Mouse (Mus musculus): ENCODE measurements around the gene Insyn1.

Insyn1 gene

DNA sequence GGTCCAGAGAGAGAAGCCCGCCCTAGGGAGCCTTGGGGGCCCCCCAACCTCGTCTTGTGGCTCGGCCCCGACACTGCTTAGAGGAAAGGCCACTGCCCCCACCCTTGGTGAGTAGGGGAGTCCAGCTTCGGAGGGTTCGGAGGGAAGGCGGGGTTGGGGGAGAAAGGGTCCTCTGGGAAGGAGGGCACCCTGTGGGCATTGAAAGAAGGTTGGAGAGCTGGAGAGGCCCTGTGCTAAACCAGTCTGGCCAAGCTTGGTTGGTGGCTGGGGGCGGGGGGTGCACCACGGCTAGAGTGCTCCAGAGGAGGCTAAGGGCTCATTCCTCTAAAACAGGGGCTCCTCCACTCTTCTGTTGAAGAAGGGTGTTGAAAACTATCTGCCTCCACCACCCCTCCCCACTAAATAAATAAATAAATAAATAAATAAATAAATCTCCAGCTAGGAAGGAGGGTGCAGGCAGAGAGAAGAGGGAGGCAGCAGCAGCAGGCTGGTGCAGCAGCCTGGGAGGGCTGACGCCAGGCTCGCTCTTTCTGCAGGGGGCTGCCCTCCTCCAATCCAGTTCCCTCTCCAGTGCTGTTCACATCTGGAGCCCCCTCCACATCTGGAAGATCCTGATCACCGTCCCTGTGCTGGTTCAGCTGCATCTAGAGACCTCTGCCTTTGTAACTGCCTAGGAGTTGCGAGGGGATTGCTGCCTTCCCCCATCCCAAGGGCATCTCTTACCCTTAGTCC, 896 bp downstream of the Insyn1 start:
- DNase-seq = peak; percentile 43

DNA sequence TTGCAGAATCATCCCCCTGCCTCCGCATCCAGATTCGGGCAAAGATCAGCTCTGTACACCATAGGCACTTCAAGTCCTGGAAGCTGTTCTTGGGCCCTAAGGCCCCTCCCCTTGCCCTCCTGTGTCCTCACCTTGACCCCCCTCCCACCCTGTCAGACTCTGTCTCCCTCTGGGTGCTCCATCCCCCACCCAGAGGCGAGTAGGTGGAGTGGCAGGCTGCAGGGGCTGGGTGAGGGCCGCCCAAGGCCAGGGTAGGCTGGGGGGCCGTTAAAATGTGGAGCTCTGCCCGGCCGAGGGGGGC, 1.4 kb downstream of the Insyn1 start:
- DNase-seq = no peak

DNA sequence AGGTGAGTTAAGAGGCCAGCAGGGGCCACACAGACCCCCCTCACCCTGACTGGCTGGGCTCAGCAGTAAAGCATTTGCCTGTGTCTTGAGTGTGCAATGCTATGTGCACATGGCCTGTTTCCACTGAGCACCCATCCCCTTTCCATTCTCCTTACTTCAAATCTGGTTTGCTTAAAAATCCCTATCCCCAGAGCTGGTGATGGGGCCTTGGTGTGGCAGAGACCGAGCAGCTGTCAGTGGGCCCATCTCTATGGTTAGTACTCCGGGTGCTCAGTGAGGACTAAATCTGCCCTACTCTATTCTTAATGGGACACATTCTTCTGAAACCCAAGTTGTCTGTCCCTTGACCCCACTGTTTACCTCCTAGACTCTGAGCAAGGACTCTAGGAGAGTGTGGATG, 2.0 kb downstream of the Insyn1 start:
- DNase-seq = no peak

DNA sequence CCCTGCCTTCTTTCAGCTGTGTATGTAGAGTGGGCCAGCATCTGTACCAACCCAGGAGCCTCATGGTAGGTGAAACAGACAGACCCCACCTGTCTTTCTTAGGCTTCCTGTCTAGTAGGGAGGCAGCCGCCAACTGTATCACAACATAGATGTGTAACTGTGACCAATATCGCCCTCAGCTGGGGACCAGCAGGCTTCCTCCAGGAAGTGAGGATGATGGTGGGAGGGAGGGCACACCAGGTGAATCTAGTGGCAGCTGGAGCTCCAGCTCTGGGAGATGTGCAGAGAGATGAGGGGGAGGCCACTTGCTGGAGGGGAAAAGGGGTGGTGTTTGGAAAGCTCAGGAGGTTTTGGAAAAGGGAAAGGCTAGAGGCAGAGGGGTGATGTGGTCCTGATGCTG, 6.6 kb downstream of the Insyn1 start:
- DNase-seq = no peak

DNA sequence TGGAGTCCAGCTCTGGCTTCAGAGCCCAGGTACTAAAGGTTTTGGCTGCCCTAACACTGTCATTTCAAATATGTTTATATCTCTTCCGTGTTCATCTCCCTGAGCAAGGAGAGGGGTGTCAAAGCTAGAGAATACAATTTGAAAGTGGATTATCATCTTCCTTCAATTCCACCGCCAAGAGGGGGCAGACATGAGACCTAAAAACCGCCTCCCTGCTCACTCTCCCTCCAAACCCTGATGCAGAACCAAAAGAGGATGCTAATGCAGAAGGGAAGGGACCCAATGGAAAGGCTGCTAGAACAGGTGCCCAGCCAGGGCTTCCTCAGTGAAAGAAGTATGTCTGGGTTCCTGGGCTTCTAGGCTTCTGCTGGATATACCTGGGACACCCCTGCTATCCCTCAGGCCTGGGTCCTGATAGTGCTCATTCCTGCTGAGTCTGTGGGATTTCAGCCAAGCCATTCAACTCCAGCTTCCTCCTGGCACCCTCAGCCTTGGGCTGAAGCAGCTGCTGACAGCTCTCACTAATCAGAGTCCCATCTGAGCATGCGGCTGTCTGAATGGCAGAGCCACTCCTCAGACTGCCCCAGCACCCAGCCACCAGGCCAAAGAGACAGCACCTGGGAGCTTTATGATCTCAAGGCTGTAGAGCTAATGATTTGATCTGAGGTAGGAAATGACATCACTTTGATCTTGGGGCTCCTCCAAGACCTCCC, 8.2 kb downstream of the Insyn1 start:
- peak; percentile 44 for DNase-seq

DNA sequence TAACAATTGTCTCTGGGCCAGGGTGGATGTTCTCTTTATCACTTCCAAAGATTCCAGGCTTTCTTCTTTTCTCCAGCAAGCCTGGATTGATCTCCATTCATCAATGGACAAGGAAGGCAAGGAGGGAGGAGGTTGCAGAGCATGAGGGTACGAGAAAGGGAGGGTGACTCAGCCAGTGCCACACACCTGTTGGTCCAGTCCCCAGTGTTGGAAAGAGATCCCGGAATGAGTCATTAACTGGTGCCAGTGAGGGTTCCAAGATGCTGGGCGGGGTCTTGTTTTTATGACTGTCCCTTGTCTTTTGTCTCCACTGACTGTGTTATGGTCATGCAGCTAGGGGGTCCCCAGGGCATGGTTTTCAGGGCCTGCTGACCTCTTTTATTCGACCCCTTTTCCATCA, 9.5 kb downstream of the Insyn1 start:
- no peak for DNase-seq

DNA sequence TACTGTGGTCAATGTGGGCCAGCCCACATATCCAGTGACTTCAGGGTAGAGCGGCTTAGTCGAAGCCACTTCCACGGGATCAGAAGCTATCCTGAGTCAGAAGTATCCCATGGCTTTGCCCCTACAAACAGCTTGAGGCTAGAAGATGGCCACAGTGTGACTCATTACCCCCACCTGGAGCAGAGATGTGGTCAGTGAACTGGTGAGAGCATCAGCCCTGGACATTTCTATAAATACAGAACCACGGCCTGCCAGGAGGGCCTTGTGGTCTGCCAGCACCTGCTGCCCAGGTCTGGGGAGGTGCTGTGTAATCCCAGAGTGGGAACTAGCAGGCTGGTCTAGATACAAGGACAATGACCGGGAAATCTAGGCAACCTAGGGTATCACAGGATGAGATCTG, 12.5 kb downstream of the Insyn1 start:
- DNase-seq = no peak

DNA sequence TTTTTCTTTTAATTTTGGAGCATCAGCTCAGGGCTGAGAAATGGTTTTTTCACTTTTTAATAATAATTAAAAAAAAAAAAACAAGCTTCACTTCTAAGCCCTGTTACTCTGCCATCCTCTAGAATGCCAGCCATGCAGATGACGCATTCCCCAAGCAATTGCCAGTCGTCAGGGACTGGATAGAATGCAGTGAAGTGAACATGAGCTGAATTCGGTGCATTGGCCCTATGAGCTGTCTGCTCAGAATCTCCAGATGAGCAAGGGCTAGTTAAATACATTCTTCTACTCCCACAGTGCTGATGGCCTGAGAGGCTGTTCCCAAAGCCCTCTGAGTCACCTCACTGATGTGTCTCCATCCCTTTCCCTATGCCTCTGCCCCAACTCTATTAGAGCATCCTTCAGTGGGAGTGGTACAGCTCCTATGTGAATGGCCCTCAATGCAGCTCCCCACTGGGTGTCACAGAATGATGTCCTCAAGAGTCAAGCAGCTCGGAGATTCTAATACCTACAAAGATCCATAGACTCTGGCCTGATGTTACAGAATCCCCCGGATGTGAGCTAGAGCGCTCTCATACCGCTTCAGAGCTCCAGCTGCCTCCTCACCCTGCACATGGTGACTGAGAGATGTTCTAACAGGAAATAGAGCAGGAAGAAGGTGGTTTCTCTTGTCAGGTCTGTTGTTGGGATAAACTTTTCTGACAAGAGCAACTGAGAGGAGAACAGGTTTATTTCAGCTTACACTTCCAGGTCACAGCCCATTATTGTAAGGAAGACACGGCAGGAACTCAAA, 19.0 kb downstream of the Insyn1 start:
- no peak for DNase-seq

DNA sequence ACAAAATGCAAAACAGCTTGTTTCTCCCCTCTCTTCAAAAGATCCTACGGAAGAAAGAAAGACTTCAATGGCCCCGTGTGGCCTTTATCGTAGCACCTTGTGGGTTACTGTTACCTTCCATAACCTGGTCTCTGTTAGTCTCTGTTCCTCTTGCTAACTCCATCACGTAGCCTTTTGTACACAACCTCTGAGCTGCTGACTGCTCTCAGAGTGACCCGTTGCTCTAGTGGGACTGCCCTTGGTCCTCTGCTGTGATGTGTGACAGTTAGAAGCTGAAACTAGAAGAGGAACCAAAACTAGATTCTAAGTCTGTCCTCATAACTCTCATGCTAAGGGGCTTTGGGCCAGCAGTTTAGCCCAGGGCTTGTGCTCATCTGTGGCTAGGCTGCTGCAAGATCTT, 22.0 kb downstream of the Insyn1 start:
- no peak for DNase-seq

DNA sequence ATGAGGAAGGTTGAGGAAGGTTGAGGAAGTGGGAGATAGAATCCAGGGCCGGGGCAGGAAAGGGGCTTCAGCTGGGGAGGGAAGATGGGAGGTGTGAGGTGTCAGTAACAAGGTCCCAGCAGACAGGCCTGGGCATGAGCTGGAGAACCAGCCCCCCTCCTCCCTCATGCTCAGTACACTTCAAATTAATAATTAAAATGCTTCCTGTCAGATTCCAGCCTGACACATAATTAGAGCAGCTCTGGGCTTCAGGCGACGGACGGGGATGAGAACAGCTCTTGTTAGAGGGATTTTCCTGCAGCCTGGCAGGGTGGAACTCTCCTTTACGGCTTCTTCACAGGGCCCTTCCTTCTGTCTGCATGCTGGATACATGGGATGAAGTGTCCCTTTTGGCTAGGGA, 25.3 kb downstream of the Insyn1 start:
- DNase-seq = no peak

DNA sequence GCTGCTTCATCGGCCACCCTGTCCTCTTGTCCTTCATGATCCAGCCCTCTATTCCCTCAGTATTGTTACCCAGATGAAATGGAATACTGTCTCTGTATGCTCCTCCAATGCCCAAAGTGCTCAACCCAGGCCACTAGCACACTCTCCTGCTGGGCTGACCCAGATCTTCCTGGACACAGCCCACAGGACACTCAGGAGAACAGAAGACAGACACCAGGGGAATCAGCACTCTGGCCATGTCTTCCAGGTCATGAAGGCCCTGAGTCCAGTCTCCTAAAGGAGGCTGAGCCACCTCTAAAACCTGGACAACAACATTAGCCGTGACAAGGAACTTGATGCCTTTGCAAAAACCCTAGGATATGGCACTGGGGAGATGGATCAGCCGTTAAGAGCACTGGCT, 28.1 kb downstream of the Insyn1 start:
- DNase-seq = no peak

DNA sequence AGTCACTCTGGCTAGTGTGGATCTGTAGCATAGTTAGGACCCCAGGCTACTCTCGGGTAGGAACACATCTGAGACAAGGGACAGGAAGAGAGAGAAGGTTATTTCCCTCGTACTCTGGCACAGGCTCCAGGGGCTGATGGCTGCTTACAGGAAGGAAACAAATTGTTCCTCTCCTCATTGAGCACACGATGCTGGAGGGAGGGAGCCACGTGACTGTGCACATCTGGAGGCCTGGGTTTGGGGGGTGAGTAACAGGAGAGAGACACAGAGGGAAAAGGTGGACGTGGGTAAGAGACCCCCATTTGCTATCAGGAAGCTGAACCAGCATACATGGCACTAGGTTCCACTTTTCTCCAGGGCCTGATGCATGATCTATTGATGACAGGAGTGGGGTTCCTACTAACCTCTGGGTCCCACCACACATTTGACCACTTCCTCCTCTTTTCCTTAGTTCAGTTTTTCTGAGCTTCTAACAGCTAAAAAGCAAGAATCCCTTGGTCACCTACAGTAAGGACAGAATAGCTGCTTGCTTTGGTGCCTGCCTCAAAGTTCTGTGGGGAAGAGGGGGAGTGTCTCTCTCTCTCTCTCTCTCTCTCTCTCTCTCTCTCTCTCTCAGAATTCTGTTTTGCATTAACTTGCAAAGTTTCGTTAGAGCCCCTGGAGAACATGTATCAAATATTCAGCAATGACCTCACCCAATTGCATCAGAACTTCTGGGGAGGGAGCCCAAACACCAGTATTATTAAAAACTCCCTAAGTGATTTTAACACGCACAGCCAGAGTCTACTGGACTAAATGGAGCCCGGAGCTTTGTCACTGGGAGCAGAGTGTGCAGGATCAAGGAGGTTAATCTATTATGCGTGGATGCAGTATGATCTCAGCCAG, 29.7 kb downstream of the Insyn1 start:
- DNase-seq = no peak

DNA sequence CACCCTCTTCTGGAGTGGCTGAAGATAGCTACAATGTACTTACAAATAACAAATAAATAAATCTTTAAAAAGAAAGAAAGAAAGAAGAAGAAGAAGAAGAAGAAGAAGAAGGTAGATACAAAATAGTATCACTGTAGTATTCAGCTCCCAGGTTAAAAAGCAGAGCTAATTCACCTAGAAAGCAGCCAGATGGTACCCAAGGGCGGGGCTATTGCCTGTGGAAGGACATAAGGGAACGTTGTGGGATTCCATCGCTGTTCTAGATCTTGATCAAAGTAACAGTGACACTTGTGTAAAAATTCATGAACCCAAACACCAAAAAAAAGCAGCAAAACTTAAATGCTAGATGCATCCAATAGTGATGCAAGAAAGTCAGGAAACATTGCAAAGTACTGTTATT, 31.6 kb downstream of the Insyn1 start:
- DNase-seq = no peak

DNA sequence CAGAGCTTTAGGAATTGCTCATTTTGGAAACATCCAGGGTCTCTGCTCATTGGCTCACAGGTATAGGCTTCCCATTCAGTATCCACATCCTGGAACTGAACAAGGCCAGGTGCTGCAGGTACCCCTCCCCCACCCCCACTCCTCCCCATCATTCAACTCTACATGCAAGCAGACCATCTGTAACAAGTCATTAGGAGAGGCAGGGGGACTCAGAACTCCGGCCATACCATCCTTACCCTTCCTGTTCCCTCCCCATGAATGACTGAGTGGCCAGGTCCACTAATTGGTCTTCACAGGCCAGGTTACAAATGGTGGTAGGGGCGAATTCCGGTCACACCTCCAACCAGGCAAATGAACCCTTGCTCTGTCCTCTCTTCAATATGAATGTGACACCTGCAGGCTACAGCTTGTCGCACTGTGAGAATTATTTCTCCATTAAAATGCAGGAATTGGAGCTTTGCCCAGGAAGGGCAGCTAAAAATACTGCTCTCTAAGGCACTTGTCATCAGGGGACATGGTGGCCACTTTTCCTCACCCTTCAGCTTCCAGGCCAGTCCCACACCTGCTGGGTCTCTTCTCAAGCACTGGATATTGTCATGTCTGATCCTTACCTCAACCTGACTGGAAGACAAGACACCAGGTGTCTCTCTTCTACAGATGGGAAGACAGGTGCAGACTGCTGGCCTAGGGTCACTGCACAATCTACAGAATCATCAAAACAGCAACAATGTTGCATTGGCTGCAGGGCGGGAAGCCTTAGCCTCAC, 32.6 kb downstream of the Insyn1 start:
- no peak for DNase-seq

DNA sequence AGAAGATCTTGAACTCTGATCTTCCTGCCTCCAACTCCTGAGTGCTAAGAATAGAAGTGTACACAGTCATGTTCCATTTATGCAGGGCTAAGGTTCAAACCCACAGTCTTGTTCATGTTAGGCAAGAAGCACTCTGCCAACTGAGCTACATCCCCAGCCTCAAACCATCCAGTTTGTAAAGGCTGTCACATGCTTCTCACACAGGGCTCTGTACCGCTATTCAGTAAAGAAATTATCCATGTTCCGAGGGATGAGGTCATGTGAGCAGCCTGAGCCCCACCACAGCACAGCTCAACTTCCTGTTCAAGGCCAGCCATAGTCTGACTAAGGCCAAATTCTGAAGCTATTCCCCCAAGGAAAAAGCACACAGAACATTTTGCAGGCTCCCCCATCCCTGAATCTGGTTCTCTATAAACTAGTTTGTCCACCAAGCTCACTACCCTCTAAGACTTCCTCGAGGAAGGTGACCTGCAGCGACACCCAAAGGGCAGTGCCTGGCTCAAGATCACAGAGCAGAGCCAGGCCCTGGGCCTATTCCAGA, 33.5 kb downstream of the Insyn1 start:
- no peak for DNase-seq

DNA sequence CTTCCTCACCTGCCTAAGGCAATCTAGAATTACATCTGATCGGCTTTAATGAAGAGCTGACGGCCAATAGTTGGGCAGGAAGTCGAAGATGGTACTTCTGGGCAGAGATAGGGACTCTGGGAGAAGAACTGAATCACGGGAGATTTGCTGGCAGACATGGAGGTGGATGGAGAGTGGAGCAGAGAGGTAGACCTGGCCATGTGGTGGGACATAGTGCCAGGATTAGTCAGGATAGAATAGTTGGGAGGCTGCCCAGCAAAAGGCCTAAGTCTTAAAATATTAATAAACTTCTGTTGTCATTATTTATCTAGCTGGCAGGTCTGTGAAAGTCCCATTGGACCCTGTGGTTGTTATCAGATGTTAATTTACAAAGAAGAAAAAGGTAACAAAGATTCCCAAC, 36.7 kb downstream of the Insyn1 start:
- DNase-seq = no peak

DNA sequence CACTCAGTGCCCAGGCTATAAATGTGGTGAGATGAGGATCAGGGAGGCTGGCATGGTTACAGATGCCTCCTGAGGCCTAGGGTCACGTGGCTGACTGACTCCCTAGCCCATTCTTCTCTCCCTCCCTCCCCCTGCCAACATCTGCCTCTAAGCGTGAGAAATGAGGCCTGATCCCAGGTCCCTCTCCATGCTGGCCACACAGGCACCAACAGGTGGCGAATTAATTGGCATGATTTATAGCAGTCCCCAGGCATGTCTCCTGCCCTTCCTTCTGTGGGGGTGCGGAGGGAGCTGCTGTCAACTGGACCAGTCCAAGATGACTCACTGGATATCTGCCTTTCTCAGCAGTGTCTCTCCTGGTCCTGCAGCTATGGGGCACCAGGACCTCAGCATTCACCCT, 39.4 kb downstream of the Insyn1 start:
- no peak for DNase-seq

DNA sequence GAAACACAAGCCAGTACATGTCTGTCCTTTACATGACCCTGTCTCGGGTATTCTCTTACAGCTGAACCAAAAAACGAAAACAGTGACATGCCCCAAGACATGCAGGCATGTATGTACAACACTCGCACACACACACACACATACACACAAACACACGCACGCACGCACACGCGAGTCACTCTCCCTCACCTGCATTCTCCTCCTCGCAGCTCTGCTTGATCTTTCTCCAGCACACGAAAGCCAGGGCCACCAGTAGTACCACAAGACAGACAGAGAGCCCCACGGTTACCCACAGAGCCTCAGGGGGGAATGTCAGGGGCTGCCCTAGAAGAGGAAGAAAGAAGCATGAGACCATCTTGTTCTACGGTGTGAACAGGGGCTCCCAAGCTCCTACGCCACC, 42.0 kb downstream of the Insyn1 start:
- no peak for DNase-seq

DNA sequence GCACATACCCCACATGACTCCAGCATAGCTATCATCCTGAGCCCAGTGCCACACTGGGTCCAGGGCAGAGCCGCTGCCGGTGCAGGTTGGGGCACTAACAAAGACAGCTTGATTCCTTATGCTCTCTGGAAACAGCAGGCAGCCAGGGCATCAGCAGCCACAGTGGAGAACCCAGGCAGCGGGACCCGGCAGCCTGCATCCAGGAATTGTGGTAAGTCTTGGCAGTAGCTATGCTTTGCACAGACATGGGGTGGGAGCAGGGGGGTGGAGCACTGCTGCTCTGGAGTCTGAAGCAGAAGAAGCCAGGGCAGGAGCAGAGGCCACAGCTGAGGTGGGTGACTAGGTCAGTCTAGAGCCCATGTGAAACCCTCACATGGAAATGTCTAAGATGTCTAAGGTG, 43.8 kb downstream of the Insyn1 start:
- no peak for DNase-seq

DNA sequence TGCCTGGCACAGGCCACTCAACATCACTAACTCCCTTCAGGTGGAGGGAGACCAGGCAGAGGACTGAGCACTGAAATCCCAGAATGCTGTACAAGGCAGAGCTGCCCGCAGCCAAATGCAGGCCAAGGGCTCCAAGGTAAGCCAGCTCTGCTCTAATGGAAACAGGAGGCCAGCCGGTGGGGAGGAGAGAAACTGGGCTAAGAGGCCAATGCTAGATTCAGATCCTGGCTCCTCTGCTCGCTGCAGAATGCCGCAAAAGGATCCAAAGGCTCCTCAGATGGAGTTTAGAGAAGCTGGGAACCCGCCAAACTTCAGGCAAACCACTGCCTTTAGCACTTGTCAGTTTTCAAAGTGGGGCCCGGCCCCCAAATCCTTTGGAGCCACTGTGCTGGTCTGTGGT, 44.9 kb downstream of the Insyn1 start:
- no peak for DNase-seq

DNA sequence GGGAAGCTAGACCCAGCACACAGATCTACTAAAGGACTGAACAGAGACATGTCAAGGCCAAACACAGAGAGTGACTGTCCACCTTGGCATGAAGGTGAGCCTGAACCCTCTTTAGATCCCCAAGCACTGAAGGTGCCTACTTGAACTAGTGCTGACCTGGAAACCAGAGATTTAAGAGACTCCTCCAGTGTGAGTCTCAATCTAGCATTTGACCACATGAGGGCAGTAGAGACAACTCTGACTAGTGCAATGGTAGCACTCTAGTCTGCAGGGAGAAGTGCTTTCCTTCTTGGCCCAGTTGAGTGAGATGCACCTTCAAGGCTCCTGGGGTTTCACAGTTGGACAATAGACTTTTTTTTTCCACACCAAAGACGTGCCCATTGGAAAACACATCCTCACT, 46.4 kb downstream of the Insyn1 start:
- DNase-seq = peak; percentile 37

Measured in right cerebral cortex, postnatal 4 days (tissue).